Mouse (Mus musculus) brain, embryonic 18.5 days (tissue): ENCODE measurements around the gene Dmxl2.

Source experiments
- DNase-seq: peaks from one replicate; pipeline ENCODE4 v3.0.0-alpha.2; 2012; ENCODE audit warnings: low read depth, low spot score

Dmxl2 gene

GRCm38 (mm10) chr9:54499791-54500190 lies 1.6 kb downstream of the Dmxl2 start:
- DNase-seq: no peak

- DNase-seq: no peak
These were observed 2.1 kb downstream of the Dmxl2 start for GRCm38 (mm10) chr9:54499291-54499690.

GRCm38 (mm10) chr9:54490431-54490830 lies 11.0 kb downstream of the Dmxl2 start:
- no peak for DNase-seq

DNA sequence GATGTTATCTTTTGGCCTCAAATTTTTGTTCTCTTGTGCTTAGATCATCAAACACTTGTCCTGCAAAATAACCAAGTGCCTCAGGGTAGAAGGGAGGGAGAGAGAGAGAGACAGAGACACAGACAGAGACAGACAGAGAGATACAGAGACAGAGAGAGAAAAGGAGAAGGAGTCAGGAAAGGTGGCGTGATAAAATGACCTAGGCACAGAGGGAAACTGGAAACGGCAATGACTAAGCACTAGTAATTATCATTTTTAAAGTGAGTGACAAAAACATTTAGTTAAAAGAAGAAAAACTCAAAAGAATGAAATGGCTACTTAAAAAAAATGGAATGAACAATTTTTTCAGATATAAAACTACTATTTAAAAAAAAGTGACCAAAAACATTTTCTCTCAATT lies 11.8 kb downstream of the Dmxl2 start:
- DNase-seq: no peak

DNA sequence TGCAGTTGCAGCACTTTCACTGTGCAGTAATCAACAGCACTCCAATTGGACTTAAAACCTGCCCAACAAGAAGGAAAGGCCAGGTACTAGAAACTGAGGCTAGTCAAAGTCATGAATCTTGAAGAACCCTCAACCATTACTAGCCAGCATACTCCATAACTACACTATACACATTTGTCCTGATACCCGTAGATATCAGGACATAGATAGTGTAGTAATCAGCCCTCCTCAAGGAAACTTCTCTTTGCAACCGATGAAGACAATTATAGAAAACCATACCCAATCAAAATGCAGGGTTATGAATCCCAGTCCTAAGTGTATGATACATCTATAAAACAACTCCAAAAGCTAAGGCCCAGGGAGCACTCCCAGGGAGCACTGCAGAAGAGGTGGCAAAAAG lies 16.5 kb downstream of the Dmxl2 start:
- no peak for DNase-seq

DNA sequence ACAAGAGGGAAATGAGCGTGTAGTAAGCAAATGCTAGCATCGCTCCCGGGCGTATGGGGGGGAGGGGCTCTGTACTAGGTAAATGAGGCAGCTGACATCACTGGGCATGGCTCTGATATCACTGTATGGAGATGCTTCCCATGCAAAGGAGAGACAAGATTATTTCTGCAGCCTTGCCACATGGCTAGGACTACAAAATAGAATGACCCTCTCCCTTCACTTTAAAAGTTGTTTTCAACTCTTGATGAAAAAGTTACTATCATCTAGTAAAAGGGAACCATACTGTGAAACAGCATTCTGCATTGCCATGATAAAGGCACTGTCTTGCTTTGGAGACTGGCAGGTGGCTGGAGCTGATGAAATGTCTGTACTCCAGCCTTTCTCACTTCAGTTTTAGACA lies 18.2 kb downstream of the Dmxl2 start:
- no peak for DNase-seq

DNA sequence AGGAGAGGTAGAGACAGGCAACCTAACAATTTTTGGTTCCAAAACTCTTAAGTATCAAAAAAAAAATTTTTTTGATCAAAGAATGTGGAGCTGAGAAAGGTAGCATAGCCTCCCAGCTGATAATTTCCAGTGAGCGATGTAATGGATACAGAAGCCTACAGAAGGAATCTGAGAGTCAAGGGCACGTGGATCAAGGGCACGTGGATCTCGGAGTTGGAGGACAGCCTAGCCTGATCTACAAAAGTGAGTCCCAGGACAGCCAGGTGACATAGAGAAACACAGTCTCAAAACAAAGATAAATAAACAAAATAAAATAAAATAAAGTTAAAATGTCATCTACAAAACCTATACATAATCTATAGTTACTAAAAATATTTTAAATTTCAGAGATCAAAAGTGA lies 18.7 kb downstream of the Dmxl2 start:
- DNase-seq: no peak

DNA sequence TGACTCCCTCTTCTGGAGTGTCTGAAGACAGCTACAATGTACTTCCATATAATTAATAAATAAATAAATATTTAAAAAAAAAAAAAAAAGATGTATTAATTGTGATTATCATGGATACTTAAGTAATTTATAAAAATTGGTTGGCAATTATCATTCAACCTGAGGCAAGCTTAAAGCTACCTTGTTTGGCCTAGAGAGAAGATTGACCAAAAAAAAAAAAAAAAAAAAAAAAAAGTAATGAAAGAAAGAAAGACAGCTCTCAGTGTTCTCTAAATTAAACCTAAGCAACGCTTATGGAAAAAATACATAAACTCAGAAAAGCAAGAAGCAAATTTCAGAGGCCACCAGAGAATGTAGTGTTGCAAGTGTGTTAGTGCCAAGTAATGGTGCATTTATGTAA lies 22.4 kb downstream of the Dmxl2 start:
- no peak for DNase-seq

DNA sequence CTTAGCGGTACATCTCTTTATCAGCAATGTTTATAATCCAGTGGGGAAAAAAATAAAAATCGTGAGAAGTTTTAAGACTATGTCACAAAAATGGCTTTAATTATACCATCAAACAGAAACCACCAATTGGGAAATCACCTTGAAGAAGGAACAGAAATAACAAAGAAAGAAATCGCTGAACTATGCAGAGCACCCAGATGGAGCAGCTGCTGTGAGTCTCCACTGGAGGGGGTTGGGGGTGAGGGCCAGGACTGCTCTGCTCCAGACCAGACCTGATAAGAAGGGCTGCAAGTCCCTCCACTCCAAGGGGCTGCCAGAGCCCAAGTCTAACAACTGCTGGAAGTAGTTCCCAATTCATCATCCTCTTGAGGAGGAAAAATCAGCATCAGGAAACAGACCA lies 23.3 kb downstream of the Dmxl2 start:
- DNase-seq: no peak

DNA sequence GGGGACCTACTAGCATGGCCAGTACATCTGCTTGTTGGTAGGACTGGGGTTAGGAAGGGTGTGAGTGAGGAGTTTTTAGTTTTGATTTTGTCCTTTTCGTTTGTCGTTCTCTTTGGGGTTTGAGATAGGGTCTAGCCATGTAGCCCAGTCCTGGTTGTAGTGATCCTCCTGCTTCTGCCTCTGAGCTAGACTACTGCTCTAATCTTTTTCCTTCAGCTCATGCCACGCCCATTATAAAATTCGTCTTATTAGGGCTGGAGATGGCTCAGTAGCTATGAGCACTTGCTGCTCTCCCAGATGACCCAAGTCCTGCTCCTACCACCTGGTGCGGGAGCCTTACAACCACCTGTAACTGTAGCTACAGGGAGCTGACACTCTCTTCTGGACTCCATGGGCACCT lies 26.9 kb downstream of the Dmxl2 start:
- DNase-seq: no peak

DNA sequence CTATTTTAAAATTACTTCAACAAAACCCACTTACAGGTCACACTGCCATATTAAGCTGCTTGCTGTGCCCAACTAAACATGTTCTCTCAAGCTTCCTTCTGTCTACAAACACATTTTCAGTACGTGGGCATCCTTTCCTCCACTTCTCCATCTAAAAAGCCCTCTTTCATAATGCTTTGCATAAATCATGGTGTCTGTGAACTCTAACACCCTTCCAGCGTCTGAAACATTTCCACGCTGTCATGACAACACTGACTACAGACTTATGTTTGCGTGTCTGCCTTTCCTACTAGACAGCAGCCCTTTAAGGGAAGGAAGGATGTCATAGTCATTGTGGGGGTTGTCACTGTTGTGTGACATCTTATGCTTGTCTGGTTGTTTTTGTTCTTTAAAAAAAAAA lies 27.4 kb downstream of the Dmxl2 start:
- DNase-seq: no peak

GRCm38 (mm10) chr9:54472784-54473183 lies 28.6 kb downstream of the Dmxl2 start:
- DNase-seq: no peak

- DNase-seq: no peak
These were observed 32.1 kb downstream of the Dmxl2 start for GRCm38 (mm10) chr9:54469339-54469738.

DNA sequence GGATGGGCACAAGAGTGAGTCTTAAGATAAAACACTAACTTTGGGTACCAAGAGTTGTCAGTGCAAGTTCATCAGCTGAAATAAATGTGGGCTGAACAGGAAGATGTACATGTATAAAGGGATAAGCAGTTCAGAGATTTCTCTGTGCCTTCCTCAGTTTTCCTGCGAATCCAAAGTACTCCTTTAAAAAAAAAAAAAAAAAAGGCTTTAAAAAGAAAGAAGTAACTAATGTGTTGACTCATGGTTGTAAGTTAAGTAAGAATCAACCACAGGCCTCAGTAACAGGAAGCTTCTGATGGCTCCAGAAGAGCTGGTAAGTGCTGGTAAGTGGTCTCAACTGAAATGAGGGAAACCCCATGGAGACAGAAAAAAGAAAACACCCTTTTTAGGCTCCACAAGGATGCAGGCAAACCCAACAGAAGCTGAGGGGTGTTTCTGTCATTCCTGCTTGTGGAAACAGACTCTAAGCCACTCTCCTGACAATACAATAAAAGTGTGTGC lies 33.9 kb downstream of the Dmxl2 start:
- no peak for DNase-seq

- peak; percentile 30 for DNase-seq
These were observed 37.9 kb downstream of the Dmxl2 start for GRCm38 (mm10) chr9:54463483-54464054.

DNA sequence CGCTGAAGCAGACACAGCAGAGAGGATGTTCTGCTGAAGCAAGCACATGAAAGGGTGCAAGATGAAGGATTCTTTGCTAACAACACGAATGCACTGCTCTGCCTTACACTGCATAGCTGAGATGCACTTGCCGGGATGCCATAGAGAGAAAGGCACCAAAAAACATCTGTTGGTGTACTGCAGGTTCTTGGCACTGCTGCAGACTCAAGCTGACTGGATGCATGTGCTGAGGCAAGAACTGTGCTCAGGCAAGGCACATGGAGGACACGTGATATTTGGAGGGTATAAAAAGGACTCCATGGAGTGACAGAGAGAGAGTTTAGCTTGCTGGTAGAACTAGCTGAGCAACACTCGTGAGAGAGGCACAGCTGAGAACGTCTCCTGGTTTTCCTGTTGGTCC lies 62.4 kb downstream of the Dmxl2 start:
- no peak for DNase-seq

DNA sequence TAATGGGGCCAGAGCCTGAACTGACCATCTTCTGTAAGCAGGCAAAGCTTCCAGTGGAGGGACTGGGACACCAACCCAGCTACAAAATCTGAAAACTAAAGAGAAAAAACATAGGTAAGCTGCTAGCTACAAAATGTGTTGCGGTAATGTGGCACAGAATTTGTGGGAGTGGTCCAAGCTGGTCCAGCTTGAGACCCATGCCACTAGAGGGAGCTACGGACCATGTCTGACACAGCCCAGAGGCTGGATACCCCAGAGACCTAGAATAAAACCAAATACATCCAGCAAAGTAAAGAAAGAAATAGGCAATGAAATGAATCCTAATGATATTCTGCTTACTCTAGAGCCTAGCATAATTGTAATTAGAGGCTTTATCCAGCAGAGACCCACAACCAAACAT lies 63.2 kb downstream of the Dmxl2 start:
- peak; percentile 16 for DNase-seq

DNA sequence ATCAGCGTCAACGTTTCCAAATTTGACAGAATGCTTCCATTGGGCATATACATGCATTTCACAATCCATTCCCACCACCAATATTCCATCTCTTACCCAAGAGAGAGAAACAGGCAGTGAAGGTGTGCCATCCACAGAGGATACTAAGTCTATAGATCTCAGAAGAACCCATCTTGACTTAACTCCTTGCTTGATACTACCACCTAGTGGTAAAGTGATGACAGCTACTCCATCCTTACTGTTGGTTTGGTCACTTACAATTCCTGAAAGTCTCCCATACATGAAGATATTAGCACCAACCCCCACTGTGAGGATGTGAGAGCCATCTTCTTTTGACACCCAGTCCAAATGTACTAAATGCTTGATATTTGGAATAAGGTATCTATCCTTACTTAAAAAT lies 85.2 kb downstream of the Dmxl2 start:
- no peak for DNase-seq

GRCm38 (mm10) chr9:54356756-54357155 lies 144.7 kb downstream of the Dmxl2 start:
- DNase-seq: no peak

DNA sequence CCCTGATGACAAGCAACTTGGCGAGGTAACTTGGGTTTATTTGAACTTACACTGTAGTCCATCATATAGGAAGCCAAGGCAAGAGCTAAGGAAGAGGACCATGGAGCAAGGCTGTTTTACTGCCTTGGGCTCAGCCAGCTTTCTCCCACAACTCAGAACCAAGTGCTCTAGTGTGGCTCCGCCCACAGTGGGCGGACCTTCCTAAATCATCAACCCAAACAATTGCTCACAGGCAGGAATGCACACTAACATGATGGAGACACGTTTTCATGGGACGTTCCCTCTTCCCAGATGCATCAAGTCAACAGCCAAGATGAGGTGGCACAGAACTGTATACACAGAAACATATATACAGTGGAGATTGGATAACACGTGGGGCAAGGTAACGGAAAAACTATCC lies 159.4 kb downstream of the Dmxl2 start:
- DNase-seq: no peak

DNA sequence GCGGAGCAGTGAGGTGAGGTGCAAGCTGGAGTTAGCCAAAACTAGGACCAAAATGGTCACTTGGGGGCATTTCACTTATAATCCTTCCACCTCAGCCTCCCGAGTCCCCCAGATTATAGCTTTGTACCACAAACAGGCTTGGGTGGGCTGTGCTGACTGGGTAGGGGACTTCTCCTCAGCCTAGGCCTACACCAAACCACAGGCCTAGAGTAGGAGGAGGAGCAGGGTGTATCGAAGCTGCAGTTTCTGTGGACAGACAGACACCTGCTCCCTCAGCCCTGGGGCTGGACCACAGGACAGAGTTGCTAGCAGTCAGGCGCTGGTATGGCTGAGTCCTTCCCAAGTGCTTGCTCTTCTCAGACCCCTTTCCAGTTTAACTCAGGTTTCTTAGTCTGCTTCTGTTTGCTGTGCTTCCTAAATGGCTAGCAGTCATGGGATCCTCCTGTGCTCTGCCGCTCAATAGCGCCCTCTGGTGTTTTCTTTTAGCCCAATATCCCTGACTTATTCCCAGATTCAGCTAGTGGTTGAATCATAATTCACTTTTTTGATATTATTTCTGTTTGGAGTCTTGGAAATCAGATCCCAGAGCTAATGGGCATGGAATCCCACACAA lies 164.8 kb downstream of the Dmxl2 start:
- peak; percentile 51 for DNase-seq

- DNase-seq: no peak
These were observed 165.8 kb downstream of the Dmxl2 start for GRCm38 (mm10) chr9:54335582-54335981.

DNA sequence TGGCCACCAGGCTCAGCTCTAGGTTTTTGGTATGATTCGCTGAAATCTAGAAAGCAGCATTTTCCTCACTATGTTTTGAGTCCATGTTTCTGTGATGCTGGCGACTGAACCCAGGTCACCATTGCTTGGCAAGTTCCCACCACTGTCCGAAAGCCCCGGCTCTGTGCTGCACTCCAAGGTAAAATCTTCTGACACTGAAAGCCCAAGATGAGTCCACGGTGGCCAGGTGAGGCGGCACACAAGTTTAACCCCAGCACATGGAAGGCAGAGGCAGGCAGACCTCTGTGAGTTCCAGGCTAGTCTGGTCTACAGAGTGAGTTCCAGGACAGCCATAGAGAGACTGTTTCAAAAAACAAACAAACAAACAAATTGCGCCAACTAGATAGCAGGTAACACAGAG lies 172.2 kb downstream of the Dmxl2 start:
- DNase-seq: no peak

GRCm38 (mm10) chr9:54323456-54323855 lies 178.0 kb downstream of the Dmxl2 start:
- no peak for DNase-seq
